8 mouse cellular contexts compared by ENCODE assay signal in genomic region chr10:120124801-120125464, GRCm38 (mm10). TPM values are rescaled to one million over a fixed set of nuclear protein-coding genes. Genes with fewer than 3 reads are reported as not detected.
DNase-seq lines count a peak whose midpoint lies in the region; ATAC-seq lines count a peak whose summit lies in the region.

No protein-coding gene starts in this region.

- peak; percentile 86 for ATAC-seq in granulocyte monocyte progenitor cell, adult 5-6 weeks (replicated peaks; ENCODE audit: poor library complexity, severe bottlenecking)

- DNase-seq in CD4-positive, CD25-positive, alpha-beta regulatory T cell, adult 2 months (ENCODE audit: low read depth, low spot score), result peak; percentile 87
- peak; percentile 75 for DNase-seq in adrenal gland, adult 8-10 months
- peak; percentile 82 for DNase-seq in embryo, embryonic 11 days
- DNase-seq in large intestine, adult 2 months (ENCODE audit: low read depth, low spot score), result peak; percentile 35
- DNase-seq in lung, adult 18-20 months, result peak; percentile 79
- DNase-seq in retina, postnatal 1 day, result peak; percentile 88
- peak; percentile 88 for DNase-seq in thymus, postnatal 4 days

- WGBS in large intestine, adult 2 months, result 48% methylated on average over 7 of the region's 7 CpGs

RNA-seq across cellular contexts. Expression of gene Helb, which starts 12.1 kb away (rescaled TPM):
- total RNA-seq in adrenal gland, adult 8-10 months (2022), result 10 to 100 TPM in 3 of 4 experiments, 1 to 10 TPM in 1; 8.1 to 11.3 (median 10.6) TPM
- total RNA-seq in granulocyte monocyte progenitor cell, adult 5-6 weeks (2014; fragmentation: Nextera tagmentation), result 29.5 and 32.7 TPM in 2 replicates
- total RNA-seq in granulocyte monocyte progenitor cell, adult 5-6 weeks (2017), result 35.3 and 39.7 TPM in 2 replicates
- 4.8 and 7.4 TPM in 2 replicates for polyA plus RNA-seq in large intestine, adult 2 months (2012; rRNA removed)

Comparison
In these comparisons a context has a peak if more than half of its experiments do, and no peak if none do; other contexts are left out.
1. Peak in every context shown above with its lines: DNase-seq and ATAC-seq.
2. DNase-seq: peak in every context shown above with its lines; median percentile 88 in retina, postnatal 1 day; 88 in thymus, postnatal 4 days; 87 in CD4-positive, CD25-positive, alpha-beta regulatory T cell, adult 2 months; 82 in embryo, embryonic 11 days; 79 in lung, adult 18-20 months; 75 in adrenal gland, adult 8-10 months; 35 in large intestine, adult 2 months.